Mouse (Mus musculus): ENCODE results near the gene Tox2. TPM values are rescaled to one million over a fixed set of nuclear protein-coding genes. Genes with fewer than 3 reads are reported as not detected.

Tox2 gene
- 23.2 TPM for polyA plus RNA-seq (2015; fragmentation: Illumina TruSeq; extraction: RNeasy Lipid Tissue Mini Kit (QIAGEN cat#74804); ENCODE audit: low read depth, low replicate concordance)

DNA sequence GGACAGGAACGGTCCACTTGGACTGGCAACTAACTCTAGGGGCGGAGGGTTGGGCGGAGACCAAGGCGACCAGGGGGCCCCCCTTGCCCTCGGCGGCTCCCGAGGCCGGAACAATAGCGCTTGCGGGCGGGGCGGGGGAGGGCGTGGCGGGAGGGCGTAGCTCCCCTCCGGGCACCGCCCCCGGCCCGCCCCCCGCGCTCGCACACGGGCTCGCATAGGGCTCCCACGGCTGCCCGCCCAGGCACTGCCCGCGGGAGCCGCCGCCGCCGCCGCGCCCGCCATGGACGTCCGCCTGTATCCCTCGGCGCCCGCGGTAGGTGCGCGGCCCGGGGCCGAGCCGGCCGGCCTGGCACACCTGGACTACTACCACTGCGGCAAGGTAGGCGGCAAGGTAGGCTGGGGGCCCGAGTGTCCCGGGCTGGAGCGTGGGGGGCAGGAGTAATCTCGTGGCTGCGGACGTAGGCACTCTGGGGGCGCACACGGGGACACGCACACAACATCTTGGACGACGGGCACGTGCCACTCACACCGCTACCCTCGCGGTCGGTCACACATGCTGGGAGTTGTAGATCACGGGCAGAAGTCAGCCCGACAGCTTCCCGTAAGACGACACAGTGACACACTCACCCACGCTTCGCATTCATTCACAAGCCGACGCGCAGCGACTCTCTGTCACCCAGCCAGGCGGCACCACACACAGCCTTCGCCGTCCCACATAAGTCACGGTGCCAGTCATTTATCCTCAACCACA lies at the start of gene Tox2:
Gene Tox2, plus strand, starts transcription at position 242 of the 751 bp plus-strand sequence.

Other genes starting within 250 kb of the Tox2 start
- 2.2 TPM for gene Sgk2, start 215.8 kb upstream of the Tox2 start, polyA plus RNA-seq (2015; fragmentation: Illumina TruSeq; extraction: RNeasy Lipid Tissue Mini Kit (QIAGEN cat#74804); ENCODE audit: low read depth, low replicate concordance)
- 45.7 TPM for gene Ift52, start 185.8 kb upstream of the Tox2 start, polyA plus RNA-seq (2015; fragmentation: Illumina TruSeq; extraction: RNeasy Lipid Tissue Mini Kit (QIAGEN cat#74804); ENCODE audit: low read depth, low replicate concordance)
- gene Mybl2, start 148.4 kb upstream of the Tox2 start, polyA plus RNA-seq (2015; fragmentation: Illumina TruSeq; extraction: RNeasy Lipid Tissue Mini Kit (QIAGEN cat#74804); ENCODE audit: low read depth, low replicate concordance) = 2.8 TPM
- not detected for gene Gtsf1l, start 115.3 kb upstream of the Tox2 start, polyA plus RNA-seq (2015; fragmentation: Illumina TruSeq; extraction: RNeasy Lipid Tissue Mini Kit (QIAGEN cat#74804); ENCODE audit: low read depth, low replicate concordance)
- gene Jph2, start 194.9 kb downstream of the Tox2 start, polyA plus RNA-seq (2015; fragmentation: Illumina TruSeq; extraction: RNeasy Lipid Tissue Mini Kit (QIAGEN cat#74804); ENCODE audit: low read depth, low replicate concordance) = 0.70 TPM
- 31.0 TPM for gene Oser1, start 221.6 kb downstream of the Tox2 start, polyA plus RNA-seq (2015; fragmentation: Illumina TruSeq; extraction: RNeasy Lipid Tissue Mini Kit (QIAGEN cat#74804); ENCODE audit: low read depth, low replicate concordance)
- 74.6 TPM for gene Gdap1l1, start 235.4 kb downstream of the Tox2 start, polyA plus RNA-seq (2015; fragmentation: Illumina TruSeq; extraction: RNeasy Lipid Tissue Mini Kit (QIAGEN cat#74804); ENCODE audit: low read depth, low replicate concordance)

Measured in brain, adult 10 weeks (tissue).